In genomic region chr8:123126193-123126816, GRCm38 (mm10) we compare ENCODE assay signal across 9 mouse cellular contexts. TPM values are rescaled to one million over a fixed set of nuclear protein-coding genes. Genes with fewer than 3 reads are reported as not detected.
DNase-seq lines count a peak whose midpoint lies in the region; ATAC-seq lines count a peak whose summit lies in the region.
"Had no signal": no experiment of that assay in that cellular context is flagged by ENCODE, and none has a peak within 500 bp of the region (broad histone marks: within the 10 kb centered on the region; RNA-seq: fewer than 3 reads in every experiment).

No protein-coding gene starts in this region.

- peak; percentile 47; the same call in 1 of the 2 replicates for ATAC-seq in megakaryocyte, adult 5-6 weeks (ENCODE audit: poor library complexity, severe bottlenecking)
- no peak for ATAC-seq in frontal cortex, adult (ENCODE audit: low TSS enrichment)

- DNase-seq in adrenal gland, postnatal 14 days = peak; percentile 74
- DNase-seq in adrenal gland, adult 18-20 months (ENCODE audit: low spot score in 2 of 2) = no peak
- peak; percentile 22 to 32 for DNase-seq in thymus, postnatal 36 days
- no peak for DNase-seq in thymus, postnatal 10 days (ENCODE audit: low spot score in 2 of 2)
- DNase-seq in kidney, postnatal 25 days = peak; percentile 77 to 84
- no peak for DNase-seq in Muller cell, postnatal 12 days (ENCODE audit: inconsistent ontology term)

RNA-seq across cellular contexts. Expression of gene Cpne7, which starts 9.1 kb away (rescaled TPM):
- total RNA-seq in adrenal gland, postnatal 14 days (2021) = 6.0 and 7.0 TPM in 2 replicates
- total RNA-seq in adrenal gland, adult 18-20 months (2021) = 1 to 10 TPM; 4.7 to 6.6 TPM
- 0.11 TPM in 1 of 2 replicates, not detected in the other for total RNA-seq in megakaryocyte, adult 5-6 weeks (2015)
- total RNA-seq in megakaryocyte, adult 5-6 weeks (2017) = 0.22 and 0.98 TPM in 2 replicates
- total RNA-seq: CH12.LX had no signal

RNA-seq across cellular contexts. Expression of gene Rpl13, which starts 24.2 kb away (rescaled TPM):
- total RNA-seq in adrenal gland, postnatal 14 days (2021) = 587 and 646 TPM in 2 replicates
- total RNA-seq in adrenal gland, adult 18-20 months (2021) = 100 to 1,000 TPM; 629 to 647 TPM
- 726 and 746 TPM in 2 replicates for total RNA-seq in megakaryocyte, adult 5-6 weeks (2015)
- 1,905 and 2,227 TPM in 2 replicates for total RNA-seq in megakaryocyte, adult 5-6 weeks (2017)

RNA-seq across cellular contexts. Expression of gene Sult5a1, which starts 31.8 kb away (rescaled TPM):
- 8.8 and 10.1 TPM in 2 replicates for total RNA-seq in adrenal gland, postnatal 14 days (2021)
- total RNA-seq in adrenal gland, adult 18-20 months (2021) = 10 to 100 TPM in 1 of 2 experiments, 1 to 10 TPM in 1; 9.2 to 12.2 TPM
- not detected in 2 replicates for total RNA-seq in megakaryocyte, adult 5-6 weeks (2015)
- total RNA-seq in megakaryocyte, adult 5-6 weeks (2017) = not detected in 2 replicates

RNA-seq across cellular contexts. Expression of gene Dpep1, which starts 59.7 kb away (rescaled TPM):
- 33.6 and 54.6 TPM in 2 replicates for total RNA-seq in adrenal gland, postnatal 14 days (2021)
- 10 to 100 TPM; 45.0 to 48.5 TPM for total RNA-seq in adrenal gland, adult 18-20 months (2021)
- 0.36 and 1.8 TPM in 2 replicates for total RNA-seq in megakaryocyte, adult 5-6 weeks (2015)
- total RNA-seq in megakaryocyte, adult 5-6 weeks (2017) = 0.24 and 0.33 TPM in 2 replicates
- total RNA-seq: CH12.LX had no signal

Comparison
In these comparisons a context has a peak if more than half of its experiments do, and no peak if none do; other contexts are left out.
1. DNase-seq: peak in adrenal gland, postnatal 14 days (single experiment), thymus, postnatal 36 days (2 of 2) and kidney, postnatal 25 days (2 of 2); none in adrenal gland, adult 18-20 months (0 of 2), thymus, postnatal 10 days (0 of 2) and Muller cell, postnatal 12 days (single experiment).